Mouse (Mus musculus) embryonic facial prominence, embryonic 12.5 days (tissue): ENCODE data around the gene Dusp15. TPM values are rescaled to one million over a fixed set of nuclear protein-coding genes. Genes with fewer than 3 reads are reported as not detected.

Experiments
- ATAC-seq: fragments of 200-750 bp; cut with Nextera tagmentation; 2 replicates; pipeline ENCODE4 v1.8.0; 2017; ENCODE audit not compliant: insufficient number of reproducible peaks, insufficient read depth, low FRiP score, low TSS enrichment
- H3K27ac ChIP-seq: fragments of 300-500 bp; sonication (generic); 2 replicates; pipeline ENCODE4 v1.5.1; 2016; ENCODE audit warnings: mild to moderate bottlenecking
- H3K27me3 ChIP-seq: fragments of 300-500 bp; sonication (generic); 2 replicates; pipeline ENCODE4 v1.6.1; 2016; ENCODE audit warnings: mild to moderate bottlenecking, moderate library complexity
- H3K36me3 ChIP-seq: fragments of 300-500 bp; sonication (generic); 2 replicates; pipeline ENCODE4 v1.6.1; 2016; ENCODE audit warnings: mild to moderate bottlenecking
- H3K4me1 ChIP-seq: fragments of 300-500 bp; sonication (generic); 2 replicates; pipeline ENCODE4 v1.6.1; 2016
- H3K4me2 ChIP-seq: fragments of 300-500 bp; sonication (generic); replicated peaks from 2 replicates; pipeline ENCODE4 v1.6.1; 2016; ENCODE audit warnings: mild to moderate bottlenecking, moderate library complexity
- H3K4me3 ChIP-seq: fragments of 300-500 bp; sonication (generic); 2 replicates; pipeline ENCODE4 v1.5.1; 2016; ENCODE audit warnings: mild to moderate bottlenecking
- H3K9ac ChIP-seq: fragments of 300-500 bp; sonication (generic); 2 replicates; pipeline ENCODE4 v1.6.1; 2016; ENCODE audit warnings: mild to moderate bottlenecking, moderate library complexity
- H3K9me3 ChIP-seq: fragments of 300-500 bp; sonication (generic); 2 replicates; pipeline ENCODE4 v1.6.1; 2016; ENCODE audit warnings: mild to moderate bottlenecking, moderate library complexity
- WGBS: fragments of 180-500 bp; shearing (Covaris S2); methylation state at CpG from one replicate; pipeline ENCODE4 v1.1.7; 2016; 5-methylcytosine and 5-hydroxymethylcytosine counted together
- polyA plus RNA-seq: library from polyadenylated mRNA; unstranded; fragments of >200 nt; fragmentation: Nextera tagmentation; extraction: Ambion mirVana; gene quantifications from 2 replicates; pipeline ENCODE4 v1.2.1, GENCODE M21; 2016

Dusp15 gene
- polyA plus RNA-seq, 1 experiment from 2014 or later, result 0.90 TPM

DNA sequence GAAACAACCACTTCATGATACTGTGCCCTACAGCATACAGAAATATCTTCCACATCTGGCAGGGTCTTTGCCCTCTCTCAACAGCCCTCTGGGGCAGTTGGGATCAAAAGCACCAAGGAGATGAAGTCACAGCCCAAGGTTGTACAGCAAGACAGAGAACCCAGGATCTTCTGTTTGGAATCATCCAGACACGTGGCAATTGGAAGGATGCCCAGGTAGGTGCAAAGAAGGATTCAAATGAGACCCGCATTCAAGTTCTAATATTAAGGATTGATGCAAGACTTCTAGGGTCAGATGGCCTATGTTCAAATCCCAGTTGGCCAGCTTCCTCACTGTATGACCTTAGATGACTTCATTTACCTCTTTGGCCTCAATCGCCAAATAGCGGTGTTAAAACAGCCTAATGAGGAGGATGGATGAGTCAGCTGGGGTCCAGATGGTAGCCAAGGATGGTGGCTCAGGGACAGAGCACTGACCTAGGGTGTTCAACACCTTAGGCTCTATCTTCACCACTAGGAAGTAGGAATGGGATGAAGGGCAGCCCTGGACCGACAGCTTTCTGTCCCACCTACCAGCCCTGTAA lies 3.0 kb downstream of the Dusp15 start:
- Histone ChIP-seq H3K36me3 (no peaks in the 10 kb centered on the region), H3K4me1 (peaks cover 8% of the 10 kb centered on the region; the same call in 1 of the 2 replicates), H3K27me3 (peaks cover 79% of the 10 kb centered on the region), H3K9ac (no peak overlapping the region), H3K27ac (no peak overlapping the region), H3K4me3 (no peak overlapping the region), H3K4me2 (no peak overlapping the region), H3K9me3 (no peaks in the 10 kb centered on the region)
- 85% methylated on average over 5 of the region's 5 CpGs for WGBS
- ATAC-seq, result no peak

DNA sequence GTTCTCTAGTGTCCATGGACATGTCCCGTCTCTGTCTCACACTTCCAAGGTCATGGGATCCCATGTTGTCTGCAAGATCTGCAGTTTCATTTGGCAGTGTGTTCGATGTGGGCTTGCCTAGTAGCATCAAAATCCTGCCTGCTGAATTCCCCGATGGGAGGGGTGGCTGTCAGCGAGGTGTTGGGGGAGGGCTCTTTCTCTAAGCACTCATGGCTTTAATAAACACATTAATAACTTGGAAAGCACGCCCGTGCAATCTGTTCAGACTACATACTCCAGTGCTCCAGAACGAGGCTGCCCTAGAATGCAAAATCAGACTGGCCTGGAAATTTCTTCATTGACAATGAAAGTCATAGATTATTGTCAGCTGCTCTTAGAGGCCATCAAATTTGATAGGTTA lies 4.4 kb downstream of the Dusp15 start:
- Histone ChIP-seq H3K9ac (no peak overlapping the region), H3K4me2 (no peak overlapping the region), H3K4me1 (peaks cover 18% of the 10 kb centered on the region), H3K9me3 (no peaks in the 10 kb centered on the region), H3K4me3 (no peak overlapping the region), H3K27ac (no peak overlapping the region), H3K27me3 (peaks cover 86% of the 10 kb centered on the region), H3K36me3 (no peaks in the 10 kb centered on the region)
- no peak for ATAC-seq
- 53% methylated on average over 7 of the region's 7 CpGs for WGBS

DNA sequence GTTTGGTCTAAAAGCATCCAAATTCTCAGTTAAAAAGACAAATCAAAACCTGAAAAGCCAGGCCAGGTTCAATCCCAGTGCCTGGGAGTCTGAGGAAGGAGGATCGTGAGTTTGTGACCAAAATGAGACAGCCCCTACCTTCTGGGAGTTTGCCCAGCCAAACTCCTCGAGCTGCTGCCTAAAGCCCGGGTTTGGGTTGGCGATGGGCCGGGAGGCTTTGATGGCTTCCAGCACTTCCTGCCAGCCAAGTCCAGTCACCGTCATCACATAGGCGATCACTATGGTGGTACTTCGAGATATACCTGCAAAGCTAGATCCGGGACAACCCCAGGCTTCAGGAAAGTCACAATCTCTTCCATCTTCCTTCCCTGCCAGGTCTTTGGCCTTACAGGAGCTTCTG lies 7.5 kb downstream of the Dusp15 start:
- 56% methylated on average over 9 of the region's 9 CpGs for whole genome bisulfite sequencing
- no peak overlapping the region for H3K4me2 ChIP-seq

DNA sequence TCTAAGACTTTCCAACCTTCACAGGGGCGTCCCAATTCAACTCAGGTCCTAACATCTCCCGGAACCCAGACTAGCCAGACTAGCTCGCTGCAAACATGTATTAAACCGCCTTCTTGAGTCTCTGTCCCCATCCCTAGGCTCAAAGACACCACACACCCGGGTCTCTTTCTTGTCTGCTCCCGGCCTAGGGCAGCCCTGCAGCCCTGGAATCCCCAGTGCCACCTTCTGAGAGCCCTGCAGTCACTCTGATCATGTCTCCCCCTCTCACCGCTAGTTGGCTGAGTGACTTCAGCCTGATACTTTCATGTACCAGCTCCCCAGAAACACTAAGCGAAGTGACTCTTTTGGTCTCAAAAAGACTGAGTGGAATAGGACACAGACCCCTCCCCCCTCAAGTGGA lies 7.9 kb downstream of the Dusp15 start:
- no peak overlapping the region for H3K9ac ChIP-seq

More for the DNA sequence above, 7.5 kb downstream of the Dusp15 start:
- Histone ChIP-seq H3K9ac (no peak overlapping the region), H3K4me3 (no peak overlapping the region), H3K27ac (no peak overlapping the region), H3K36me3 (no peaks in the 10 kb centered on the region), H3K27me3 (peaks cover 82% of the 10 kb centered on the region), H3K4me1 (peaks cover 12% of the 10 kb centered on the region), H3K9me3 (no peaks in the 10 kb centered on the region)
- ATAC-seq, result no peak

DNA sequence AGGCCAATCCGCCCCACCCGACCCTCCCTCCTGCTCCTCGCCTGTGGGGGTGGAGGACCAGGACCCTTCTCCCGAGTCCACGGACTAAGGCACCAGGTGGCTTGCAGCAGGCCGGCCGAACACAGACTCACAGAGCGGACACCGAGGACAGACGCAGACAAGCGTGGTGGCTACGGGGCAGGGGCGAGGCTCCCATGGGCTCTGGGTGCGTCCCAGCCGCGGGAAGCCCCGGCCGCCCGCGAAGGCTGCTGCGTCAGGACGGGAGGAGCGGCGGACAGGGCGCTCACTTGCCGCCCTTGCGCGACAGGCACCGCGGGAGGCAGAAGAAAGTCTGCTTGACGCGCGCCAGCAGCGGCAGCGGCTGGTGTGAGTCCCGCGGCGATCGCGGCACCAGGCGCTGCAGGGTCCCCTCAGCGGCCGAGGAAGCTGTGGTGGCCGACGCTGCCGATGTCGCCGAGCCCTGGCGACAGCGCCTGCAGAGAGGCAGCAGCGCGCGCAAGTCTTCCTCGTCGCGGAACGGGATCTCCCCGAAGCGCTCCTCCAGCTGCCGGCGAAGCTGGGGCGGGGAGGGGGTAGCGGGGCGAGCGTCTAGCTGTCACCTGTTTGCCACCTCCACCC lies 8.5 kb downstream of the Dusp15 start:
- ATAC-seq, result no peak
- H3K27ac ChIP-seq, result no peak overlapping the region
- H3K27me3 ChIP-seq, result peaks cover 78% of the 10 kb centered on the region
- peak overlapping the region; percentile 94 for H3K4me2 ChIP-seq
- H3K4me1 ChIP-seq, result peaks cover 12% of the 10 kb centered on the region
- no peaks in the 10 kb centered on the region for H3K36me3 ChIP-seq
- peak overlapping the region; percentile 51 for H3K9ac ChIP-seq
- H3K9me3 ChIP-seq, result no peaks in the 10 kb centered on the region
- H3K4me3 ChIP-seq, result peak overlapping the region; percentile 46
- under 1% methylated on average over 58 of the region's 65 CpGs for WGBS

More for the DNA sequence above, 7.9 kb downstream of the Dusp15 start:
- peaks cover 12% of the 10 kb centered on the region for H3K4me1 ChIP-seq
- peak overlapping the region; percentile 94 for H3K4me2 ChIP-seq
- H3K27ac ChIP-seq, result no peak overlapping the region
- peaks cover 78% of the 10 kb centered on the region for H3K27me3 ChIP-seq
- ATAC-seq, result no peak
- WGBS, result 6% methylated on average over 8 of the region's 8 CpGs
- no peaks in the 10 kb centered on the region for H3K36me3 ChIP-seq
- peak overlapping the region; percentile 46 for H3K4me3 ChIP-seq
- H3K9me3 ChIP-seq, result no peaks in the 10 kb centered on the region

DNA sequence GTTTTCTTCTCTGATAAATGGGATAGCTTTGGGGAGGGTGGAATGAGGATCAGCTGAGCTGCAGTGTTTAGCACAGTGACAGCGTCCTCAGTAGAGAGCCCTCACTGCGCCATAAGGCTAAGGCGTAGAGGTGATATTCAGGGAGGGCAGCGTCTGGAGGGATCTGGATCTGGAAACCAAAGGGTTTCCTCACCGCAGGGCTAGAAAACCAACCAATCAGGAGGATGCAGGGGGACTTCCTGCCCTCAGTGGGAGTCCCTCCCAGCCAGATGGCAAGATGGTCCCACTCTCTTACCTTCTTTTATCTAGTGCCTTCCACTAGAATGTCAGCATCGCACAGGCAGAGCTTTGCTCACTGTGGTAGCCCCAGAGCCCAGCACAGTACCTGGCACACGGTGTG lies 9.7 kb downstream of the Dusp15 start:
- H3K27me3 ChIP-seq, result peaks cover 71% of the 10 kb centered on the region

DNA sequence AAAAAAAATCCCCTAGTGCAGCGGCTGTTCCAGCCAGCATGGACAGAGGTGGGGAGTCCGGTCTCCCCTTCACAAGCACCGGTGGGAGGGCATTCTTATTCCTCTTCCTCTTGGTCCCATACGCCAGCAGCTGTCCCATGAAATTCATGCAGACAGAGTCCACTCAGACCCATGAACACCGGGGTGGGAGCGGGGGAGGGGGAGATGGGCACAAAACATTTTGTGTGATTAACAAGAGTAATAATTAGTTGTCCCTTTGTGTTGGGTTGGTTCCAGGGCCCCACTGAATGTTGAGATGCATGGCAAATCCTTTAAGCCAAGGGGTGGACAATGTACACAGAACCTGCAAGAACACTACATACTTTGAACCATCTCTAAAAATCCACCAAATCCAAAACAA lies 10.4 kb downstream of the Dusp15 start:
- WGBS, result 74% methylated on average over 6 of the region's 6 CpGs
- Histone ChIP-seq H3K36me3 (no peaks in the 10 kb centered on the region), H3K4me2 (no peak overlapping the region), H3K4me1 (peaks cover 12% of the 10 kb centered on the region), H3K9ac (no peak overlapping the region), H3K27me3 (peaks cover 71% of the 10 kb centered on the region), H3K9me3 (no peaks in the 10 kb centered on the region), H3K4me3 (no peak overlapping the region), H3K27ac (no peak overlapping the region)
- no peak for ATAC-seq

More for the DNA sequence above, 9.7 kb downstream of the Dusp15 start:
- no peak for ATAC-seq
- Histone ChIP-seq H3K27ac (no peak overlapping the region), H3K4me1 (peaks cover 12% of the 10 kb centered on the region), H3K4me3 (no peak overlapping the region), H3K9ac (no peak overlapping the region), H3K4me2 (no peak overlapping the region), H3K9me3 (no peaks in the 10 kb centered on the region), H3K36me3 (no peaks in the 10 kb centered on the region)
- 37% methylated on average over 7 of the region's 7 CpGs for WGBS

DNA sequence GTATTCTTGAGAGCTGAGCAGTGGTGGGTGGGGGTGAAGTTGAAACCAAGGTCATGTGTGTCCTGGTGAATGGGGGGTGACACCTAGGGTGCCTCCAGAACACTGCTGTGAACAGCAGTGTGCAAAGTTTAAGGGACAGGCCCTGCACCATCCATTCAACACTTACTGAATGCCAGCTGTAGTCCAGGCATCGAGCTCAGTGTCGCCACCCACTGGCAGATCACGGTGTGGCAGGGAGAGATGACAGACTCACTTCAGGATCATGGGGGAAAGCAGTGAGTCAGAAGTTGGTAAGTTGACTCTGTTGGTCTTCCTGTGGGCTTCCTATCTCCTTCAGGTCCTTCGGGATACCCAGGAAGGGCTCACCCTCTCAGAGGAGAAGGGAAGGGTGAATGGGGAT lies 11.7 kb downstream of the Dusp15 start:
- ATAC-seq, result no peak
- H3K9ac ChIP-seq, result no peak overlapping the region
- H3K27me3 ChIP-seq, result peaks cover 58% of the 10 kb centered on the region
- no peak overlapping the region for H3K27ac ChIP-seq
- H3K4me1 ChIP-seq, result peaks cover 12% of the 10 kb centered on the region
- no peaks in the 10 kb centered on the region for H3K36me3 ChIP-seq
- no peak overlapping the region for H3K4me3 ChIP-seq
- 15% methylated on average over 4 of the region's 4 CpGs for WGBS
- H3K4me2 ChIP-seq, result no peak overlapping the region
- H3K9me3 ChIP-seq, result no peaks in the 10 kb centered on the region

DNA sequence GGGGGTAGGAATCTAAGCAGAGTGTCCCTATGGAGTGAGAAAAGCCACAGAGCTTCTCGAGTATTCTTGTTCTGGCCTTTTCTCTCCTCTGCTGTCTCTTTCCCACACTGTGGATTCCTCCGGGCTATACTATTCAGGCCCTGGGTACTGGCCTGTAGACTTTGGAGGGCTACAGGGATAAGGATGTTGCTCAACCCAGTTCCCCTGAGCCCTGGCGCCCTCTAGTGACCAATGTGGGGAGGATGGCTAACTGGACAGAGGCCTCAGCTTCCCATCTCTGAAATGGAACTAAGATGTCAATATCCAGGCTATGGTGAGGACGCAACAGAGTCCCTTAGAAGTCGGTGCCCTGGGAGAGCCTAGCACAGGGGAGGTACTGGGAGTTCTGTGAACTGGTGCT lies 17.9 kb downstream of the Dusp15 start:
- Histone ChIP-seq H3K4me1 (no peaks in the 10 kb centered on the region), H3K36me3 (no peaks in the 10 kb centered on the region), H3K9ac (no peak overlapping the region), H3K27ac (no peak overlapping the region), H3K4me3 (no peak overlapping the region), H3K27me3 (0 out of 2 replicates have a peak, but pooled peaks cover 5% of the 10 kb centered on the region), H3K4me2 (no peak overlapping the region), H3K9me3 (no peaks in the 10 kb centered on the region)
- WGBS, result 19% methylated on average over 5 of the region's 5 CpGs
- ATAC-seq, result no peak

DNA sequence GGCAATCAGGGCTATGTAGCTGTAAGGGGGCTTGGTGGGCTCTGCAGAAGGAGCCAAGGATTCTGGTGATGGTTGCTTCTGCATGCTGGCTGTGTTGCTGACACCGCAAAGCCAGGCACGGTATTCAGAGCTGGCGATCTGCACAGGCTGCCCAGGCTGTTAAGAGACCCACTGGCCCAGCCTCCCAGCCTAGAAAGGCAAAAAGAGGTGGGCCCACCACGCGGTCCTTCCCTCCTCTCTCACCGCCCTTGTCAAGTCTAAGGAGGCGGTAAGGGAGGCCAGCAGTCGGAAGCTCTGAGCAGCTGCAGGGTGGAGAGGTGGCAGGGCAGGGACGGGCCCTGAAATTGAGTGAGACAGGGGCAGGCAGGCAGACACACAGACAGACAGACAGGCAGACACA lies 18.4 kb downstream of the Dusp15 start, which contains the start of gene Foxs1:
Gene Foxs1, minus strand, starts transcription at position 161 of the 400 bp plus-strand sequence.
- WGBS, result 33% methylated on average over 9 of the region's 9 CpGs
- Histone ChIP-seq H3K27me3 (0 out of 2 replicates have a peak, but pooled peaks cover 5% of the 10 kb centered on the region), H3K36me3 (no peaks in the 10 kb centered on the region), H3K9me3 (no peaks in the 10 kb centered on the region), H3K4me3 (no peak within 1 kb of the TSS), H3K9ac (no peak within 1 kb of the TSS), H3K27ac (no peak within 1 kb of the TSS), H3K4me2 (no peak within 1 kb of the TSS), H3K4me1 (0 out of 2 replicates have a peak, but pooled peaks cover 2% of the 10 kb centered on the region)
- ATAC-seq, result no peak

DNA sequence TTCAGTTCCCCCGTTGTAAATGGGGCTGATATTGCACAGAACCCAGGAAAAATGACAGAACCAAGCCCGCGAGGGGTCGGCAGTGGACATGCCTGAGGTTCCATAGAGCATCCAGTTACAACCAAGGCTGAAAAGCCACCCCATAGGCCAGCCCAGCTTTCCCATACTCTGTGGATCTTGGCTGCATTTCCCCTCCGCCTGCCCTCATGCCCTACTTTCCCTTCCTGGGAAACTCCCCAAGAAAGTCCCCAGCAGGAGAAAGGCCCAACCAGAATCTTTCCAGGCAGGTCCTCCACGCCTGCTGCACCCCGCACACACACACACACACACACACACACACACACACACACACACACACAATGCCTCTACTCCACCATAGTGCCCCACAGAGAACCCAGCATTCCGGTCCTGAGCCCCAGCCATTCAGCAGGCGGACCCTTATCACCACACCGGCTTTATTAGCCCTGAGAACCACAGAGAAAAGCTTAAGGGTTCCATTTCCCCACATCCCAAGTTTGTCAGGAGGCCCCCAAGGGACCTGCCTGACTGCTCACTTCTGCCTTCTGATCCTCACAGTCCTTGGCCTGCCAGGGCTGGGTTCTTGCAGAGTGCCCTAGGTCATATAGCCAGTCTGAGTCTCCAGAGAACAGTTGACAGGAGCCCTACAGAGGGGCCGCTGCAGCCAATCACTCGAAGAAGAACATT lies 19.9 kb downstream of the Dusp15 start:
- H3K36me3 ChIP-seq, result no peaks in the 10 kb centered on the region
- 0 out of 2 replicates have a peak, but pooled peaks cover 2% of the 10 kb centered on the region for H3K27me3 ChIP-seq
- no peak for ATAC-seq
- 67% methylated on average over 12 of the region's 12 CpGs for WGBS
- no peak overlapping the region for H3K4me3 ChIP-seq
- no peak overlapping the region for H3K27ac ChIP-seq
- H3K4me2 ChIP-seq, result no peak overlapping the region
- no peak overlapping the region; the same call in 1 of the 2 replicates for H3K9ac ChIP-seq
- H3K9me3 ChIP-seq, result no peaks in the 10 kb centered on the region
- 0 out of 2 replicates have a peak, but pooled peaks cover 2% of the 10 kb centered on the region for H3K4me1 ChIP-seq

DNA sequence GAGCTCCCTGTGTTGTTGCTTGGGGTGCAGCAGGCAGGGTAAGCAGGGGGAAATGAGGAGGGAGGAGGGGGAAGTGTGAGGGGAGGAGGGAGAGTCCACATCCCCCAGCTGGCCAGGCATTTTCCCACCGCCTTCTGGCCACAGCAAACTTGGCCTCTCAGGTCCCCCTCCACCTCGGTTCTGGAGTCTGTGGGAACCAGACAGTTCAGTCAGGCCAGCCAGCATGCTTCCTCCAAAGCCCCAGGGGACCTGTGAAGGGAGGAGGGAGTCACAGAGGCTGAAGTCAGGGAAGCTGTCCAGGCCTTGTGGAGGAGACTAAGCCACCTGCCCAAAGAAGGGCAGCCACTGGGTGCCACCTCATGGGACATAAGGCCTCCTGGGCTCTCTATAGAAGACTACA lies 21.2 kb downstream of the Dusp15 start:
- H3K36me3 ChIP-seq, result no peaks in the 10 kb centered on the region
- no peak overlapping the region for H3K27ac ChIP-seq
- no peaks in the 10 kb centered on the region for H3K27me3 ChIP-seq
- H3K4me2 ChIP-seq, result no peak overlapping the region
- no peaks in the 10 kb centered on the region for H3K9me3 ChIP-seq
- H3K9ac ChIP-seq, result no peak overlapping the region
- WGBS, result 32% methylated on average over 2 of the region's 2 CpGs
- H3K4me3 ChIP-seq, result no peak overlapping the region
- no peak for ATAC-seq
- peaks cover 11% of the 10 kb centered on the region for H3K4me1 ChIP-seq
